Mouse (Mus musculus) spleen, adult 2 months (tissue): Measurements from ENCODE around the gene Grid2. TPM values are rescaled to one million over a fixed set of nuclear protein-coding genes. Genes with fewer than 3 reads are reported as not detected.

ENCODE experiments used
- DNase-seq, 2 experiments: peaks; one replicate each; pipeline versions ENCODE4 v3.0.0 to v3.0.0-alpha.2; 2012 to 2021; ENCODE audit warnings: low spot score in 2 of 2, low read depth in 1 of 2
- H3K27ac ChIP-seq: fragments of 200-500 bp; 2 replicates; pipeline ENCODE4 v1.5.1; 2012; ENCODE audit warnings: low read length, inconsistent platforms; ENCODE audit not compliant: insufficient read depth
- H3K27me3 ChIP-seq: fragments of 200-500 bp; 2 replicates; pipeline ENCODE4 v1.6.1; 2012; ENCODE audit warnings: mild to moderate bottlenecking, moderate library complexity, low read length, inconsistent platforms; ENCODE audit not compliant: control insufficient read depth, insufficient read depth
- H3K36me3 ChIP-seq: fragments of 200-500 bp; 2 replicates; pipeline ENCODE4 v1.6.1; 2012; ENCODE audit warnings: mild to moderate bottlenecking, low read length, inconsistent platforms; ENCODE audit not compliant: control insufficient read depth, insufficient read depth
- H3K4me1 ChIP-seq: fragments of 200-500 bp; 2 replicates; pipeline ENCODE4 v1.6.1; 2011; ENCODE audit warnings: inconsistent platforms; ENCODE audit not compliant: control insufficient read depth, insufficient read depth, insufficient read length
- H3K4me3 ChIP-seq: fragments of 200-500 bp; 2 replicates; pipeline ENCODE4 v1.5.1; 2011; ENCODE audit warnings: mild to moderate bottlenecking, inconsistent platforms; ENCODE audit not compliant: insufficient read depth, insufficient read length; ENCODE audit errors: extremely low read depth
- CTCF ChIP-seq: fragments of 200-500 bp; IDR thresholded peaks from 2 replicates; pipeline ENCODE4 v1.5.1; 2011; ENCODE audit warnings: mild to moderate bottlenecking, inconsistent platforms; ENCODE audit not compliant: insufficient read depth, insufficient read length, insufficient replicate concordance; ENCODE audit errors: extremely low read depth
- POLR2A ChIP-seq: fragments of 200-500 bp; IDR thresholded peaks from 2 replicates; pipeline ENCODE4 v1.6.1; 2011; ENCODE audit warnings: low read depth, low read length, inconsistent platforms
- WGBS: fragments of 180-500 bp; shearing (Covaris S2); methylation state at CpG from one replicate; pipeline ENCODE4 v1.1.7; 2018; 5-methylcytosine and 5-hydroxymethylcytosine counted together
- polyA plus RNA-seq: library from polyadenylated mRNA; depleted of rRNA; stranded (reverse); fragments of >200 nt; gene quantifications from 2 replicates; pipeline ENCODE4 v1.2.3, GENCODE M21; 2012; rRNA removed

Grid2 gene
- polyA plus RNA-seq, result 0.04 and 0.07 TPM in 2 replicates

GRCm38 (mm10) chr6:63255826-63256555, at the start of gene Grid2:
Grid2 (plus strand) TSS chr6:63255876.
- H3K27ac ChIP-seq, result no peak within 1 kb of the TSS
- TF ChIP-seq POLR2A (no peak), CTCF (no peak)
- H3K4me3 ChIP-seq, result no peak within 1 kb of the TSS
- DNase-seq, result no peak
- WGBS, result 3% methylated on average over 66 of the region's 71 CpGs
- H3K4me1 ChIP-seq, result no peaks in the 10 kb centered on the region
- H3K27me3 ChIP-seq, result no peaks in the 10 kb centered on the region
- H3K36me3 ChIP-seq, result no peaks in the 10 kb centered on the region

GRCm38 (mm10) chr6:63250738-63251137, 4.9 kb upstream of the Grid2 start:
- H3K36me3 ChIP-seq, result no peaks in the 10 kb centered on the region

GRCm38 (mm10) chr6:63256556-63257405, 1.1 kb downstream of the Grid2 start:
- H3K36me3 ChIP-seq, result no peaks in the 10 kb centered on the region
- no peak overlapping the region; the same call in 1 of the 2 replicates for H3K4me3 ChIP-seq
- no peak overlapping the region for H3K27ac ChIP-seq
- 4% methylated on average over 49 of the region's 49 CpGs for WGBS
- no peaks in the 10 kb centered on the region for H3K27me3 ChIP-seq
- DNase-seq, result no peak
- no peak for TF ChIP-seq POLR2A
- no peak for TF ChIP-seq CTCF
- no peaks in the 10 kb centered on the region for H3K4me1 ChIP-seq

More at GRCm38 (mm10) chr6:63250738-63251137, 4.9 kb upstream of the Grid2 start:
- Histone ChIP-seq H3K4me3 (no peak overlapping the region), H3K27me3 (no peaks in the 10 kb centered on the region), H3K27ac (no peak overlapping the region), H3K4me1 (no peaks in the 10 kb centered on the region)
- no peak for DNase-seq
- no peak for TF ChIP-seq POLR2A
- TF ChIP-seq CTCF, result no peak

DNA sequence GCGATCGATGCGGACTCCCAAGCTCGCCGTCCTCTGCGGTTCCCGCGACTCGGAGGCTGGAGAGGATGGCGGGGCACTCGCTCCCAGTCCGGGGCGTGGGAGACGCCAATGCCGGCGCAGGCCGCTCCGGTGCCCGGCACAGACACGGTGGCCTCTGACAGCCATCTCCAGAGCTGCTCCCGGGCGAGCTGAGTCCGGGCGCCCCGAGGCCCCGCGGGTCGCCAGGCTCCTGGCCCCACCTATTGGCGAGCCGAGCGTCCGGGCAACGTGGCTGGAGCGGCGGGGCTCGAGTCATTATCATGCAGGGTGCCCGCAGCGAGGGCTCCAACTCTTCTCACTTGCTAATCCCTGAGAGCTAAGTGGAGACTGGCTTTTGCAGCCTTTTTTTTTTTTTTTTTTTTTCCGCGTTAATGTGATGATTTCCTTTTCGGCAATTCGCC, 1.8 kb downstream of the Grid2 start:
- Histone ChIP-seq H3K4me1 (no peaks in the 10 kb centered on the region), H3K27me3 (no peaks in the 10 kb centered on the region), H3K27ac (no peak overlapping the region), H3K4me3 (no peak overlapping the region; the same call in 1 of the 2 replicates), H3K36me3 (no peaks in the 10 kb centered on the region)
- 4% methylated on average over 39 of the region's 42 CpGs for WGBS
- TF ChIP-seq POLR2A (no peak), CTCF (no peak)
- DNase-seq, result no peak

DNA sequence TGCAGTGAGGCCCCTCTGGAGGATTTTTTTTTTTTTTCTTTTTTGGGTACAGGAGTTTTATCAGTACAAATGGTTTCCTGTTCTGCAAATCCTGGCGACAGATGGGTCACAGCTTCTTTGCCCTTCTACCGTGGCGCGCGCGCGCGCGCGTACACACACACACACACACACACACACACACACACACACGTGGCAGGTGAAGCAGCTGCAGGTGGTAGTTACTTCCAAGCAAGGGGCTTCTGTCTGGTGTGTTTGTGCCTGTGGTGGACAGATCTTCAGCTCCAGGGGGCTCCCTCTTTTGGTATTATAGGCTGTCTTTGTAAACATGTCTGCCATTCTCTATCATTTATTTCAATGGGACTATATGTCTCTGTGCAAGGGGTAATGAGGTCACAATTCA, 2.2 kb downstream of the Grid2 start:
- H3K4me3 ChIP-seq, result no peak overlapping the region
- no peaks in the 10 kb centered on the region for H3K27me3 ChIP-seq
- 6% methylated on average over 11 of the region's 11 CpGs for WGBS
- no peak for TF ChIP-seq CTCF
- no peak for TF ChIP-seq POLR2A
- no peaks in the 10 kb centered on the region for H3K4me1 ChIP-seq
- H3K27ac ChIP-seq, result no peak overlapping the region
- no peak for DNase-seq
- no peaks in the 10 kb centered on the region for H3K36me3 ChIP-seq

GRCm38 (mm10) chr6:63259764-63260163, 4.1 kb downstream of the Grid2 start:
- WGBS, result 62% methylated on average over 9 of the region's 9 CpGs
- Histone ChIP-seq H3K4me3 (no peak overlapping the region), H3K36me3 (no peaks in the 10 kb centered on the region), H3K4me1 (no peaks in the 10 kb centered on the region), H3K27ac (no peak overlapping the region), H3K27me3 (no peaks in the 10 kb centered on the region)
- no peak for DNase-seq
- TF ChIP-seq POLR2A, result no peak
- no peak for TF ChIP-seq CTCF
